Mouse (Mus musculus) ovary, postnatal 36 days (tissue): ENCODE measurements at regions not wholly inside any gene's neighbourhood (a gene's known extent, or its start where the extent isn't known, plus 50 kb on each side); places are given as distances from the start of the nearest gene placed in this dataset.

ENCODE experiments used
- DNase-seq: peaks from one replicate; pipeline ENCODE4 v3.0.0; 2022; ENCODE audit warnings: low spot score, mixed read lengths

DNA sequence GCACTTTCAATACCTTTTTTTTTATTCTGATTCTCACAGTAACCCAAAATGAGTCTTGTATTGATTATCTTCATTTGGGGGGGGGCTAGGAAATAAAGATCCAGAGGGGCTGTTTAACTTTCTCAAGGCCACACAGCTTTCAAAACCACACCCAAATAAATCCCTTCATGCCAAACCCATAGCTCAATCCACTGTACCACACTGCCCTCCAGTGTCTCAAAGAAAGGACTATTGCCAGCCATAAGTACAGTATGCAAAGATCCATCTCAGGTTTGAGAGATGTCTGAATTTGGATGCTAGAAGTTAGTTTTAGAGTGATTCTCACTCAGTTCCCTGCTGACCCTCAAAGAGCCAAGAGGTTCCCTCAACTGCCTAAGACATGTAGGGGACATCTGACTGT is 120.1 kb upstream of the Gm26657 start:
- no peak for DNase-seq

DNA sequence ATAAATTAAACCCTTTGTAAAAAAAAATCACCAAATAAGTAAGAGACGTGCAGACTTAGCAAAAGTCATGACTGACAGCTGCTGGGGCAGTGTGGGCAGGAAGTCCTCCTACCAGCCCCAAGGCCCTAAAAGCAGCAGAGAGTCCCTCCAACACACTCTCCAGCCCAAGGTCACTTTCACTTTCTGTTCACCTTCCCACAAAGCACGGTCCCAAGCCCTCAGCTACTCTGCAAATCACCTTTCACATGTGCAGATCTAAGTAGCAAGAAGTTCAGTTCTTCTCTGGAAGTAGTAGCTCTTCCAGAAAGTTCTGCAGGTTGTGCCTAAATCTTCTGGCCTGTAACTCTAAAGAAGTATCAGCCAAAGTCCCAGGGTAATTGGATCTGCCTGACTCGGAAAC is 120.8 kb upstream of the Gm26657 start:
- no peak for DNase-seq

DNA sequence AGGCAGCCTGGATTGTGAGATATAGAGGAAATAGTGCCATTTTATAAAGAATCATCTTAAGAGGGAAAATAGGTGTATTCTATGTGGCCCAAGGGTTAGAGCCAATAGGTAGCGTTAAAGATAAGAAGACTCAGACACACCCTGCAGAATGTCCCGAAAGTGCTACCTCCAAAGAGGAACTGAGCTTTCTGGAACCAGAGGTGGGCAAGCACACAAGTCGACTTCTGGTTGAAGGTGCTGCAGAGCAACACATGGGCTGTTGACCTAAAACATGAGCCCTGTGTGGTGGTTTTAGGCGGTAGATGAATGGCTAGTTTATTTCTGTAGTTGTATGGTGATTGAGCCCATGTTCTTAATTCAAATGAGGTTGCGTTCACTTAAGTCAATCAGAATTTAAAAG is 121.4 kb upstream of the Gm26657 start:
- DNase-seq, result no peak

- DNase-seq, result no peak
Measured at GRCm38 (mm10) chr4:56617661-56618360, 122.1 kb upstream of the Gm26657 start.

GRCm38 (mm10) chr4:56612325-56612724 is 127.5 kb upstream of the Gm26657 start:
- peak; percentile 20 for DNase-seq

- DNase-seq, result no peak
Measured at GRCm38 (mm10) chr4:56611751-56612150, 128.1 kb upstream of the Gm26657 start.

- DNase-seq, result no peak
Measured at GRCm38 (mm10) chr4:56610273-56610672, 129.6 kb upstream of the Gm26657 start.

GRCm38 (mm10) chr4:56608701-56609100 is 131.2 kb upstream of the Gm26657 start:
- DNase-seq, result no peak

DNA sequence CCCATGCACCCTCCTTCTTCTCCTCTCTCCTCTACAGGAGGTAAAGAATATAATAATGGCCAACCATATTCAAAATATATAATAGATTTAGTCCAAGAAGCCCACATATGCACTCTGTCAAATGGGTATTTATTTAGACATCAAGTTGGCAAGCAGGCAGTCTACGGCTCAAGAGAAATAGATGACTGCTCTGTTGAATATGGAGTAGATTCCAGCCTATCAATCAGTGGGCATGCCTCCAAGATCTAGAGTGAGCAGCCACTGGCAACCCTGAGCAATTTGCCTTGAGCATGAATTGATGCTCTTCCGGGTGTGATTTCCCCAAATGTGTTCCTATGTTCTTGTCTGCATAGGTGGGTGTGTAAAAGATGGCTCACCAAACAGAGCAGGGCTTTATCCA is 141.5 kb upstream of the Gm26657 start:
- no peak for DNase-seq

GRCm38 (mm10) chr4:56597931-56598330 is 141.9 kb upstream of the Gm26657 start:
- no peak for DNase-seq

DNA sequence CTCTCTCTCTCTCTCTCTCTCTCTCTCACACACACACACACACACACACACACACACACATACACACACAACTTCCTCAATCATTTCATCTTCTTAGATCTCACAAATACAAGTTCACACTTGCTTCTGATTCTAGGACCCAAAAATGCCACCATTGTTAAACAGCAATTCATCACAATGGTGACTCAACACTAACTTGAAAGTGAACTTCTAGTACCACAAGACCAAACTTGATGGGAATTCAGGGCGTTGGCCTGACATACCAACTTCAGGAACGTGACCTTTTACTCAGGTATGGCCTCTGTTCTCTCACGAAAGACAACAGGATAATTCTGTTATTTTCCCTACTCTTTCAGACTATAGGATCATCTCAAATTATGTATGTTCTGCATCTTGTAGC is 157.5 kb upstream of the Gm26657 start:
- DNase-seq, result no peak

DNA sequence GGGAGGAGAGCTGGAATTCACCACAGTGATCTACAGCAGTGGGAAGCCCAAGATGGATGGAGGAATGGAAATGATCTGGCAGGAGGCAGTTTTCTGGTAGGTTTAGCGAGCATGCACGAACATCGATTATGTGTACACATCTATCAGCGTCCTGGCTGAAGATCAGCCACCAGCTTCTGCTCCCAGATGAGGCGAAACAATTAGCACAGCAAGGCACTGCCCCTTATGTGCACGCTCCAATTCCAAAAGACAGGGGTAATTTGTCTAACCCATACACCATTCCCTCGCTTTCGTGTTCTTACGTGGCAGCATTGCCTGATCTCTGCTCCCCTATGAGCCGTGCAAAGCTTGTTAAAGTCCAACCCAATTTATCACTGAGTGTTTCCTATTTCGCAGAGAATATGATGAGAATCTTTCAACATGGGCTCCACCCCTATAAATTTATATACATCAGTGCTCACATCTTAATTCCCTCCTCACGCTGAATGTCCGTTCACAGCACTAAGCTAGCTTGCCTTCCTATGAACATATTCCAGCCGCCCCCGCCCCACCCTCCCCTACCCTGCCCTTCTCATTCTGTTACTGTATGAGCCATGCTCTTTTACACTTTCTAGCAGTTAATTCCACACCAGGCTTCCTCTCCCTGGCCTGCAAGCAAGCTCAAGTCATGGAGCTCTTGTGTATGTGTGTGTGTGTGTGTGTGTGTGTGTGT is 162.9 kb upstream of the Gm26657 start:
- no peak for DNase-seq

DNA sequence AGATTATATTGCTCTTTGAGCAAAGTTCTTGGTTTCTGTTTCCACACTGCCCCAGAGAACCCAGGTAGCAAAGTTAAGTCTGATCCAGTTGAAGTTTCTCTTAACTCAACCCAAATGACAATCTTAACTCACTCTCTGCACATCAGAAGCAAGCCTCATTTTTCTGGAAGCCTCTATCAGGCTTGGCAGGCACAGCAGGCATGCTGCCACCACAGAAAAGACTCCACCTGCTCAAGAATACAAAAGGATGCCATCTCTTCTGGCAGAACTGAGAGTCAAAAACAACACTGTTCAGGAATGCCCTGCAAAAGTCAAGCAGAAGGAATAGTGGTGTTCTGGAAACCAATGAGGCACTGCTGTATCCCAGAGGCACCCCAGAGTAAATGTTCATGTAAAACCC is 187.7 kb upstream of the Gm26657 start:
- DNase-seq, result no peak

DNA sequence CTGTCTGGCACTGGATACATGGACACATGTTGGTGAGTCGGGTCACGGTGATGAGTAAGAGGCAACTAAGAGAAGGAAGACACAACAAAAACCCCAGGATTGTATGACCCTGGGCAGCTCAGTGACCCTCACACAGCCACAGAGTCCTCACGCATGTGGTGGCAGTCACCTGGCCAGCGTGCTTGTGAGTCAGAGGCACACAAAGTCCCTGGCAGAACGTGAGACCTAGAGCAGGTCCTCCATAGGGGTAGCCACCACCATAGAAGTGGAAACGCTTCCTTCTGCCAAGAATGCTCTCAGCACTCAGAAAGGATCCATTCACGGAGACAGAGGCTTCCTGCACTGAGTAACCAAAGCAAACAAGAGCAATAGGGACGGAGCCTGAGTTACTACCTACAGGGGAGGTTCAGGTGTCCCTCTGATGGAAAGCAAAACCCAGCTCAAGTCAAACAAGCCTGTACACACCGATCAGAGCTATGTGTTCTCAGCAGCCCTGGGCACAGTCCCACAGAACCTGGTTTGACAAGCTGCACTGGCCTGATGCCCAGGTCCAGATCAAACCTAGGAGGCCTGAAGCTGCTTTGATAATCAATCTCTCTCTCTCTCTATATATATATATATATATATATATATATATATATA is 206.4 kb upstream of the Gm26657 start:
- DNase-seq, result no peak

DNA sequence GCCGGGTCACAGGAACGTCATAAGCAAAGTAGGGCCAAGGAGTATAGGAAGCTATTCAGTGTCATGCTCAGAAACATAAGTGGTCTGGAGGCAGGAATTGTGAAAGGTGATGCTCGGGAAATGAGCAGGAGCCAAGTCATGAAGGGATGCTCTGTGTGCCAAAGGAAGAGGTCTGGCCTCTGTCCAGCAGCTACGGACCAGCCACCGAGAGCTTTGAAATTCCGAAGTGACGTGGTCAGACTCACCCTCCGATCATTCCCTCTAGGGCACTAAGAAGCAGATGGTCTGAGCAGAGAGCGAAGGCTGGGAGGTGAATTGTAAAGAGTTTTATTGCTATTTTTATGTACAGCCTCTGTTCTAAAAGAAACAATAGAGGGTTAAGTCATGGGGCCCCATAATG is 206.9 kb upstream of the Gm26657 start:
- no peak for DNase-seq

- no peak for DNase-seq
Measured at GRCm38 (mm10) chr4:56528571-56528970, 211.3 kb upstream of the Gm26657 start.

GRCm38 (mm10) chr4:56524430-56524985 is 215.4 kb upstream of the Gm26657 start:
- DNase-seq, result no peak

- DNase-seq, result no peak
Measured at GRCm38 (mm10) chr4:56507770-56508169, 232.1 kb upstream of the Gm26657 start.

GRCm38 (mm10) chr4:56506786-56507185 is 233.1 kb upstream of the Gm26657 start:
- DNase-seq, result no peak

- no peak for DNase-seq
Measured at GRCm38 (mm10) chr4:56506067-56506466, 233.8 kb upstream of the Gm26657 start.

DNA sequence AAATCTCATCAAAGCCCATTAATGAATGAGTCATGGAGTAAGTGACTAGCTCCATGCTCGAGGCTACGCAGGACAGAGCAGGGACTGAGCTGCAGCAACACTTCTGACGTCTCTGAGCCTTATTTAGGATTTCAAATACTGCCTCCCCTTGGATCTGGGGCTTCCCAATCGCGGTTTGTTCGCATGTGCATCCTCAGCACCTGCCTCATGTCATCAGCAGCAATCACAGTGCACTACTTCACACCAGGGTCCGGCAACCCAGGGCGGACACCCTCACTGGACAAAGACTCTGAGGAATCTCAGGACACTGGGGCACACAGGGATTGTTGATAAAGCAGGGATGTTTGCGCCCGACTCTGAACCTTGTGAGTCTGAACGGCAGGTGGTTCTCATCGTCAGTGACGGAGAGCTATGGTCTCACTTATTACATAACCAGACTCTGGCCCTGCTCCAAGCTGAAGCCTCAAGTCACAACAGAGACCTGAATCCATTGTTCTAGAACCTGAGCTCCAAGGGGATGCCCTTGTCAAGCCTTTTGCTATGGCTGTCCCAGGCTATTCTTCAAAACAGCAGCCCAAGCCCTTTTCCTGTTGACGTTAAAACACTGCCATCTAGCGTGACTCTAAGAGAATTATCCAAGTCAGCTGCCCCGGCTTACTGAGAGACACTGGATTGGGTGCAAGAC is 247.2 kb upstream of the Gm26657 start:
- peak; percentile 13 for DNase-seq

- DNase-seq, result no peak
Measured at GRCm38 (mm10) chr4:56489361-56489760, 250.5 kb upstream of the Gm26657 start.
